Mouse (Mus musculus) hindbrain, embryonic 12.5 days (tissue): ENCODE measurements around the gene Hrct1. TPM values are rescaled to one million over a fixed set of nuclear protein-coding genes. Genes with fewer than 3 reads are reported as not detected.

Source experiments
- ATAC-seq: fragments of 200-750 bp; cut with Nextera tagmentation; 2 replicates; pipeline ENCODE4 v1.8.0; 2017; ENCODE audit warnings: moderate TSS enrichment; ENCODE audit not compliant: low FRiP score
- H3K27ac ChIP-seq: fragments of 300-500 bp; sonication (generic); 2 replicates; pipeline ENCODE4 v1.5.1; 2016; ENCODE audit warnings: mild to moderate bottlenecking
- H3K27me3 ChIP-seq: fragments of 300-500 bp; sonication (generic); 2 replicates; pipeline ENCODE4 v1.6.1; 2016; ENCODE audit warnings: mild to moderate bottlenecking
- H3K36me3 ChIP-seq: fragments of 300-500 bp; sonication (generic); 2 replicates; pipeline ENCODE4 v1.6.1; 2016; ENCODE audit warnings: mild to moderate bottlenecking
- H3K4me1 ChIP-seq: fragments of 300-500 bp; sonication (generic); 2 replicates; pipeline ENCODE4 v1.6.1; 2016
- H3K4me2 ChIP-seq: fragments of 300-500 bp; sonication (generic); replicated peaks from 2 replicates; pipeline ENCODE4 v1.6.1; 2016; ENCODE audit warnings: mild to moderate bottlenecking
- H3K4me3 ChIP-seq: fragments of 300-500 bp; sonication (generic); 2 replicates; pipeline ENCODE4 v1.5.1; 2016; ENCODE audit warnings: mild to moderate bottlenecking
- H3K9ac ChIP-seq: fragments of 300-500 bp; sonication (generic); 2 replicates; pipeline ENCODE4 v1.6.1; 2016; ENCODE audit warnings: mild to moderate bottlenecking, moderate library complexity
- H3K9me3 ChIP-seq: fragments of 300-500 bp; sonication (generic); replicated peaks from 2 replicates; pipeline ENCODE4 v1.6.1; 2016; ENCODE audit warnings: mild to moderate bottlenecking
- WGBS: fragments of 180-500 bp; shearing (Covaris S2); methylation state at CpG from one replicate; pipeline ENCODE4 v1.1.7; 2016; 5-methylcytosine and 5-hydroxymethylcytosine counted together
- polyA plus RNA-seq: library from polyadenylated mRNA; unstranded; fragments of >200 nt; fragmentation: Nextera tagmentation; extraction: Ambion mirVana; gene quantifications from 2 replicates; pipeline ENCODE4 v1.2.1, GENCODE M21; 2016

The Hrct1 gene
- polyA plus RNA-seq, 1 experiment from 2014 or later: 0.28 TPM

DNA sequence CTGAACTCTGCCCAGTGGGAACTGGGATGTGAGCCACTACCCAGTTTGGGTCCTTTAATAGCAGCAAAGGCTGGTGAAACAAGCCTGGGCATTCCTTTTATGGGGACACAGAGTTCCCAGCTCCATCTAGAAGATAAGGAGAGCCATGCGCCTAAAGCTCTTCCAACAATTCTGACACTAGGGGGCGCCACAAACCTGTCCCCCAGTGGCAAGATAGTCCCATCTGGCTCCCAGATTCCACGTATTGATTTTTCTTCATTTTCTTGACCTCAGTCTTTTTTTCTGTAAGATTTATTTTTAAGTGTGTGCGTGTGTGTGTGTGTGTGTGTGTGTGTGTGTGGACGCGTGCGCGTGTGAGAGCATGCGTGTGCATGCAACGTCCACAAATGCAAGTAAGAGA is 33.5 kb downstream of the Hrct1 start:
- no peak overlapping the region for H3K4me2 ChIP-seq
- 63% methylated on average over 10 of the region's 10 CpGs for WGBS
- no peak overlapping the region for H3K9ac ChIP-seq
- no peak overlapping the region for H3K4me3 ChIP-seq
- H3K9me3 ChIP-seq: no peaks in the 10 kb centered on the region
- no peaks in the 10 kb centered on the region for H3K27me3 ChIP-seq
- H3K36me3 ChIP-seq: no peaks in the 10 kb centered on the region
- H3K27ac ChIP-seq: no peak overlapping the region
- no peak for ATAC-seq
- H3K4me1 ChIP-seq: no peaks in the 10 kb centered on the region

GRCm38 (mm10) chr4:43761336-43761735 is 34.3 kb downstream of the Hrct1 start:
- Histone ChIP-seq H3K4me2 (no peak overlapping the region), H3K27me3 (no peaks in the 10 kb centered on the region), H3K27ac (no peak overlapping the region), H3K4me3 (no peak overlapping the region), H3K9ac (no peak overlapping the region), H3K9me3 (no peaks in the 10 kb centered on the region), H3K36me3 (no peaks in the 10 kb centered on the region), H3K4me1 (no peaks in the 10 kb centered on the region)
- 78% methylated on average over 2 of the region's 2 CpGs for WGBS
- ATAC-seq: no peak

- Histone ChIP-seq H3K27ac (no peak overlapping the region), H3K36me3 (no peaks in the 10 kb centered on the region), H3K27me3 (no peaks in the 10 kb centered on the region), H3K9ac (no peak overlapping the region), H3K4me2 (no peak overlapping the region), H3K4me3 (no peak overlapping the region), H3K9me3 (no peaks in the 10 kb centered on the region), H3K4me1 (no peaks in the 10 kb centered on the region)
- ATAC-seq: no peak
- WGBS: 29% methylated on average over 7 of the region's 7 CpGs
Observed at GRCm38 (mm10) chr4:43763410-43763809, 36.4 kb downstream of the Hrct1 start.

DNA sequence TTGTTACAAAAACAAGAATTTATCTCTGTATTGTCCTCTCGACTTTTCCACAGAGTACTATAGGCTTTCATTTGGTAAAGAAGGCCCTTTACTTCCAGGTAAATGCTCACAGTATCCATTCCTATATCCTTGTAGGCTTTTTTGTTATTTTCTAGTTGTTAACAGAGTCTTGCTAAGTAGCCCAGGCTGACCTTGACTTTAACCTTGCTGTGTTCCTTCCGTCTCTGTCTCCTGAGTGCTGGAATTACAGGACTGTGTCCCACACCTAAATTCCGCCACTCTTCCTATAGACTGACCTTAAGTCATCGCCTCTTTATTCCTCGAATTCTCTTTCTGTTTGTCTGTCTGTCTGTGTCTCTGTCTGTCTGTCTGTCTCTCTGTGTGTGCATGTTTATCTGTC is 41.4 kb downstream of the Hrct1 start:
- Histone ChIP-seq H3K27ac (no peak overlapping the region), H3K9ac (no peak overlapping the region), H3K4me2 (no peak overlapping the region), H3K36me3 (no peaks in the 10 kb centered on the region), H3K4me1 (no peaks in the 10 kb centered on the region), H3K9me3 (no peaks in the 10 kb centered on the region), H3K4me3 (no peak overlapping the region), H3K27me3 (no peaks in the 10 kb centered on the region)
- WGBS: 82% methylated on average over 5 of the region's 5 CpGs
- ATAC-seq: no peak

DNA sequence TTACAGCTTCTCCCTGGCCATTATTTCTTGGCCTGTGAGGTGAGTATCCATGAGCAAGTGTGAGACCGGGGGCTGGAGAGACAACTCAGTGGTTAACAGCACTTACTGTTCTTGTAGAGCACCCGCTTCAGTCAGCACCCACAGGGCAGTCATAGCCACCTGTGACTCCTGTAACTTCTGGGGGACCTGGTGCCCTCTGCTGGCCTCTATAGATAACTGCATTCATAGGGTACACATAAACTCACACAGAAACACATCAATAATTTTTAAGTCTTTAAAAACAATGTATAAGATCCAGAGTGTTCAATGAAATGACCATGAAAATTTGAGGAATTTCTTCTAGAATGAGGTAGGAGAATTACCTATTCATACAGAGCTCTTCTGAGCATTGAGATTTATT is 42.4 kb downstream of the Hrct1 start:
- Histone ChIP-seq H3K4me2 (no peak overlapping the region), H3K36me3 (no peaks in the 10 kb centered on the region), H3K9ac (no peak overlapping the region), H3K27ac (no peak overlapping the region), H3K27me3 (no peaks in the 10 kb centered on the region), H3K4me3 (no peak overlapping the region), H3K9me3 (no peaks in the 10 kb centered on the region), H3K4me1 (no peaks in the 10 kb centered on the region)
- 96% methylated on average over 2 of the region's 2 CpGs for WGBS
- no peak for ATAC-seq

GRCm38 (mm10) chr4:43770909-43771308 is 43.9 kb downstream of the Hrct1 start, which contains the start of gene Olfr159:
Olfr159 (minus strand) TSS chr4:43771009.
- no peak within 1 kb of the TSS for H3K4me2 ChIP-seq
- no peak within 1 kb of the TSS for H3K27ac ChIP-seq
- no peak within 1 kb of the TSS for H3K4me3 ChIP-seq
- 86% methylated on average over 6 of the region's 6 CpGs for WGBS
- no peaks in the 10 kb centered on the region for H3K36me3 ChIP-seq
- no peak for ATAC-seq
- no peaks in the 10 kb centered on the region for H3K27me3 ChIP-seq
- no peak within 1 kb of the TSS for H3K9ac ChIP-seq
- no peaks in the 10 kb centered on the region for H3K9me3 ChIP-seq
- no peaks in the 10 kb centered on the region for H3K4me1 ChIP-seq

DNA sequence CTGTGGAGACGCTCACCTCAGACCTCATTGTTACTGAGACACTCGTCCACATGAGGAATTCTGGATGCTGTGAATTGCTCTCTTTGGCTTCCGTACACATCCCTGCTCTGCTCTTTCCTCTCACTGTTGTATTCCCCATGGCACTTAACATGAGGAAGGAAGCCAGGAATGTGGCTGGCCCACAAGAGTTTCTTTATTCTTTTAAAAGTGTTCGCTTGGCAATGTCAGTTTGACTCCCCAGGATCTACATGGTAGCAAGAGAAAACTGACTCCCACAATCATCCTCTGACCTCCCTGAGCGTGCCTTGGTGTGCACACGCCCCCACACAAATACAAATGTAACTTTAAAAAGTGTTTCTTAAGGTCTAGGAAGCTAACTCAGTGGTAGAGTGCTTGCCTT is 44.6 kb downstream of the Hrct1 start:
- no peaks in the 10 kb centered on the region for H3K4me1 ChIP-seq
- WGBS: 65% methylated on average over 6 of the region's 6 CpGs
- no peak overlapping the region for H3K27ac ChIP-seq
- no peaks in the 10 kb centered on the region for H3K27me3 ChIP-seq
- no peak overlapping the region for H3K9ac ChIP-seq
- H3K4me2 ChIP-seq: no peak overlapping the region
- H3K4me3 ChIP-seq: no peak overlapping the region
- H3K36me3 ChIP-seq: no peaks in the 10 kb centered on the region
- H3K9me3 ChIP-seq: no peaks in the 10 kb centered on the region
- ATAC-seq: no peak

- no peak overlapping the region for H3K4me2 ChIP-seq
- 45% methylated on average over 2 of the region's 2 CpGs for WGBS
- no peaks in the 10 kb centered on the region for H3K36me3 ChIP-seq
- no peak overlapping the region for H3K9ac ChIP-seq
- no peaks in the 10 kb centered on the region for H3K4me1 ChIP-seq
- no peaks in the 10 kb centered on the region for H3K27me3 ChIP-seq
- H3K9me3 ChIP-seq: no peaks in the 10 kb centered on the region
- no peak overlapping the region for H3K4me3 ChIP-seq
- ATAC-seq: no peak
- no peak overlapping the region for H3K27ac ChIP-seq
Observed at GRCm38 (mm10) chr4:43772304-43772703, 45.3 kb downstream of the Hrct1 start.

Other genes starting within 250 kb of the Hrct1 start
- not detected in 2 replicates for gene Sit1, start 243.5 kb upstream of the Hrct1 start, polyA plus RNA-seq
- gene Ccdc107, start 234.3 kb upstream of the Hrct1 start, polyA plus RNA-seq: 50.8 and 51.4 TPM in 2 replicates
- 22.6 and 26.8 TPM in 2 replicates for gene Arhgef39, start 227.5 kb upstream of the Hrct1 start, polyA plus RNA-seq
- gene Car9, start 220.2 kb upstream of the Hrct1 start, polyA plus RNA-seq: 1.3 and 1.5 TPM in 2 replicates
- gene Tpm2, start 203.4 kb upstream of the Hrct1 start, polyA plus RNA-seq: 59.3 and 105 TPM in 2 replicates
- 60.2 and 65.7 TPM in 2 replicates for gene Creb3, start 164.9 kb upstream of the Hrct1 start, polyA plus RNA-seq
- 70.5 and 71.7 TPM in 2 replicates for gene Tln1, start 164.5 kb upstream of the Hrct1 start, polyA plus RNA-seq
- gene Rgp1, start 148.5 kb upstream of the Hrct1 start, polyA plus RNA-seq: 40.6 and 43.3 TPM in 2 replicates
- 46.5 and 48.7 TPM in 2 replicates for gene Gba2, start 148.3 kb upstream of the Hrct1 start, polyA plus RNA-seq
- 2.4 and 4.0 TPM in 2 replicates for gene Msmp, start 142.7 kb upstream of the Hrct1 start, polyA plus RNA-seq
- gene Npr2, start 95.3 kb upstream of the Hrct1 start, polyA plus RNA-seq: 30.7 and 31.8 TPM in 2 replicates
- gene Spag8, start 73.6 kb upstream of the Hrct1 start, polyA plus RNA-seq: 7.1 and 7.2 TPM in 2 replicates
- 72.7 and 78.3 TPM in 2 replicates for gene Hint2, start 70.7 kb upstream of the Hrct1 start, polyA plus RNA-seq
- gene Tmem8b, start 58.2 kb upstream of the Hrct1 start, polyA plus RNA-seq: 13.7 and 14.4 TPM in 2 replicates
- gene Fam221b, start 58.0 kb upstream of the Hrct1 start, polyA plus RNA-seq: 3.1 and 3.8 TPM in 2 replicates
- gene Olfr70, start 26.4 kb upstream of the Hrct1 start, polyA plus RNA-seq: not detected in 2 replicates
- gene Olfr71, start 16.9 kb upstream of the Hrct1 start, polyA plus RNA-seq: not detected in 2 replicates
- gene Spaar, start 2.8 kb downstream of the Hrct1 start, polyA plus RNA-seq: 0.05 and 0.13 TPM in 2 replicates
- not detected in 2 replicates for gene Olfr159, start 43.8 kb downstream of the Hrct1 start, polyA plus RNA-seq
- not detected in 2 replicates for gene Olfr156, start 96.7 kb downstream of the Hrct1 start, polyA plus RNA-seq
- gene Olfr157, start 113.0 kb downstream of the Hrct1 start, polyA plus RNA-seq: not detected in 2 replicates
- not detected in 2 replicates for gene Olfr155, start 124.4 kb downstream of the Hrct1 start, polyA plus RNA-seq
- gene Reck, start 148.3 kb downstream of the Hrct1 start, polyA plus RNA-seq: 20.1 and 21.9 TPM in 2 replicates
- gene Glipr2, start 230.2 kb downstream of the Hrct1 start, polyA plus RNA-seq: 94.2 and 104 TPM in 2 replicates